Mouse (Mus musculus) liver, postnatal 0 days (tissue): Measurements from ENCODE around the gene Olfr1386. TPM values are rescaled to one million over a fixed set of nuclear protein-coding genes. Genes with fewer than 3 reads are reported as not detected.
"Not testable (repeated sequence)": the region's sequence is repeated elsewhere in the genome, so short reads cannot be mapped to it uniquely, and the experiment has no call there.

Experiments used
- ATAC-seq: fragments of 200-750 bp; cut with Nextera tagmentation; 2 replicates; pipeline ENCODE4 v1.8.0; 2017; ENCODE audit warnings: mild to moderate bottlenecking, moderate library complexity
- DNase-seq: peaks from one replicate; pipeline ENCODE4 v3.0.0-alpha.2; 2016
- H3K27ac ChIP-seq: fragments of 300-500 bp; sonication (generic); 2 replicates; pipeline ENCODE4 v1.5.1; 2014; ENCODE audit warnings: antibody characterized with exemption, moderate library complexity, mild to moderate bottlenecking, low read depth
- H3K27me3 ChIP-seq: fragments of 300-500 bp; sonication (generic); 2 replicates; pipeline ENCODE4 v1.6.1; 2014; ENCODE audit warnings: low read length, control low read depth, mixed read lengths; ENCODE audit not compliant: insufficient read depth
- H3K36me3 ChIP-seq: fragments of 300-500 bp; sonication (generic); replicated peaks from 2 replicates; pipeline ENCODE4 v1.6.1; 2014; ENCODE audit warnings: mild to moderate bottlenecking, control low read depth, low read length, moderate library complexity, mixed read lengths; ENCODE audit not compliant: insufficient read depth
- H3K4me1 ChIP-seq: fragments of 300-500 bp; sonication (generic); 2 replicates; pipeline ENCODE4 v1.6.1; 2014; ENCODE audit warnings: antibody characterized with exemption, mild to moderate bottlenecking, control low read depth; ENCODE audit not compliant: insufficient read depth
- H3K4me2 ChIP-seq: fragments of 300-500 bp; sonication (generic); 2 replicates; pipeline ENCODE4 v1.6.1; 2014; ENCODE audit warnings: low read depth, mild to moderate bottlenecking, low read length, moderate library complexity, mixed read lengths
- H3K4me3 ChIP-seq: fragments of 300-500 bp; sonication (generic); 2 replicates; pipeline ENCODE4 v1.5.1; 2014; ENCODE audit warnings: low read depth, low read length
- H3K9ac ChIP-seq: fragments of 300-500 bp; sonication (generic); replicated peaks from 2 replicates; pipeline ENCODE4 v1.6.1; 2014; ENCODE audit warnings: mild to moderate bottlenecking, moderate library complexity
- H3K9me3 ChIP-seq: fragments of 300-500 bp; sonication (generic); 2 replicates; pipeline ENCODE4 v1.6.1; 2016; ENCODE audit warnings: mild to moderate bottlenecking, control low read depth, low read length, mixed read lengths
- CTCF ChIP-seq: sonication (generic); IDR thresholded peaks from 2 replicates; pipeline ENCODE4 v1.5.1; 2016; ENCODE audit warnings: antibody characterized with exemption, low read depth
- EP300 ChIP-seq: IDR thresholded peaks from 2 replicates; pipeline ENCODE4 v1.6.1; 2016; ENCODE audit warnings: antibody characterized with exemption, low read depth, mild to moderate bottlenecking
- WGBS: fragments of 180-500 bp; shearing (Covaris S2); extraction: QIAGEN DNeasy Blood & Tissue Kit; methylation state at CpG from one replicate; pipeline ENCODE4 v1.1.7; 2014; ENCODE audit not compliant: insufficient replicate concordance; 5-methylcytosine and 5-hydroxymethylcytosine counted together
- polyA plus RNA-seq: library from polyadenylated mRNA; unstranded; fragments of >200 nt; fragmentation: Nextera tagmentation; extraction: Ambion mirVana; gene quantifications from 2 replicates; pipeline ENCODE4 v1.2.1, GENCODE M21; 2015

The Olfr1386 gene
- polyA plus RNA-seq, 1 experiment from 2014 or later = not detected

- 51% methylated on average over 4 of the region's 4 CpGs for WGBS
- H3K9me3 ChIP-seq = no peaks in the 10 kb centered on the region
- H3K9ac ChIP-seq = no peak overlapping the region
- ATAC-seq = no peak
- DNase-seq = no peak
- no peak overlapping the region for H3K27ac ChIP-seq
- H3K4me2 ChIP-seq = no peak overlapping the region
- no peaks in the 10 kb centered on the region for H3K36me3 ChIP-seq
- H3K4me3 ChIP-seq = no peak overlapping the region
- no peak for TF ChIP-seq CTCF
- no peak for TF ChIP-seq EP300
- H3K27me3 ChIP-seq = no peaks in the 10 kb centered on the region
- H3K4me1 ChIP-seq = no peaks in the 10 kb centered on the region
Measured at GRCm38 (mm10) chr11:49485973-49486372, 21.1 kb downstream of the Olfr1386 start.

- not testable (repeated sequence) for H3K27me3 ChIP-seq, H3K36me3 ChIP-seq, DNase-seq, H3K4me1 ChIP-seq, H3K9ac ChIP-seq, ATAC-seq, H3K9me3 ChIP-seq, H3K27ac ChIP-seq, H3K4me2 ChIP-seq, H3K4me3 ChIP-seq
- 52% methylated on average over 1 of the region's 1 CpGs for WGBS
Measured at GRCm38 (mm10) chr11:49488770-49489169, 23.9 kb downstream of the Olfr1386 start, which contains the start of gene Olfr1385. Gene Olfr1385 (plus strand): TSS chr11:49489070.

DNA sequence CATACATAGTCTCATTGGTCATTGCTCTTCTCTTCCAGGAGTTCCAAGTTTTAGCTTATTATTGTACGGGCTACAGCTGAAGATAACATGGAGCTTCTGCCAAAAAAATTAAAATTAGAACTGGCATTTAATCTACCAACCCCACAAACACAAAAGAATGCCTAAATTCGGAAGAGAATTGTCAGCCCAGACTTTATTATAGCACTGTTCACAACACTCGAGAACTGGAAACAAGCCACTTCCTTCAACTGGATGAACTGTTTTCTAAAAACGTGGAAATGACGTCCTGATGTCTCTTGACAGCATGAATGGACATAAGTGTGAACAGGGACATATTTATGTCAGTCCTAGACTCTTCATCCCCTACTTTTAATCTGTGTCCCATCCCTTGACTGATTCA is 53.2 kb downstream of the Olfr1386 start:
- Histone ChIP-seq H3K36me3 (no peaks in the 10 kb centered on the region), H3K9ac (no peak overlapping the region), H3K9me3 (no peaks in the 10 kb centered on the region), H3K27ac (no peak overlapping the region), H3K27me3 (no peaks in the 10 kb centered on the region), H3K4me3 (no peak overlapping the region), H3K4me1 (no peaks in the 10 kb centered on the region), H3K4me2 (no peak overlapping the region)
- TF ChIP-seq CTCF (no peak), EP300 (no peak)
- no peak for ATAC-seq
- WGBS = 57% methylated on average over 5 of the region's 5 CpGs
- no peak for DNase-seq

DNA sequence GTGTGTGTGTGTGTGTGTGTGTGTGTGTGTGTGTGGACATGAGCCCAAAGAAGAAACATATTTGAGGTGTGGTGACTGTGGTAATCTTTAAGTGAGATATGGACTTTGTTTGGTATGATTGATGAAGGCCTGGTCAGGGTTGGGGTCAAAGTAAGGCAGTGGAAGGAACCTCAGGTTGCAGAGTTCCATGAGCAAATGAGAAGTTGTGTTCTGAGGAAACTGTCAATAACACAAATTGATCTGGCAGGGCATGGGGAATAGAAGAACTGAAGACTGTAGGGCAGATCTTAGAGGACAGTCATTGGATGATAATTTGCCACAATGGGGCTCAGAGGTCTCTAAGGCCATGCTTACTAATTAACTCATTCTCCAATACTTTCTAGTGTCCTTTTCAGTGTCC is 54.5 kb downstream of the Olfr1386 start, which contains the start of gene Olfr1383:
Olfr1383 (plus strand) TSS at position 301 of the 400 bp plus-strand sequence.
- DNase-seq (no peak), ATAC-seq (no peak)
- H3K36me3 ChIP-seq = no peaks in the 10 kb centered on the region
- no peaks in the 10 kb centered on the region for H3K4me1 ChIP-seq
- TF ChIP-seq EP300 = no peak
- no peak within 1 kb of the TSS for H3K4me3 ChIP-seq
- H3K9me3 ChIP-seq = no peaks in the 10 kb centered on the region
- no peak within 1 kb of the TSS for H3K4me2 ChIP-seq
- no peak within 1 kb of the TSS for H3K9ac ChIP-seq
- H3K27ac ChIP-seq = no peak within 1 kb of the TSS
- H3K27me3 ChIP-seq = no peaks in the 10 kb centered on the region

Other genes starting within 250 kb of the Olfr1386 start
- 56.3 and 58.2 TPM in 2 replicates for gene Mgat1, start 220.9 kb upstream of the Olfr1386 start, polyA plus RNA-seq
- 0.05 and 0.07 TPM in 2 replicates for gene Olfr1393, start 186.7 kb upstream of the Olfr1386 start, polyA plus RNA-seq
- not detected in 2 replicates for gene Olfr1392, start 179.8 kb upstream of the Olfr1386 start, polyA plus RNA-seq
- not detected in 2 replicates for gene Olfr10, start 160.3 kb upstream of the Olfr1386 start, polyA plus RNA-seq
- not detected in 2 replicates for gene Olfr1391, start 142.3 kb upstream of the Olfr1386 start, polyA plus RNA-seq
- gene Olfr1390, start 129.9 kb upstream of the Olfr1386 start, polyA plus RNA-seq = not detected in 2 replicates
- not detected in 2 replicates for gene Olfr1389, start 42.0 kb upstream of the Olfr1386 start, polyA plus RNA-seq
- not detected in 2 replicates for gene Olfr1388, start 28.4 kb upstream of the Olfr1386 start, polyA plus RNA-seq
- gene Olfr1387, start 9.7 kb upstream of the Olfr1386 start, polyA plus RNA-seq = not detected in 2 replicates
- gene Olfr1385, start 24.0 kb downstream of the Olfr1386 start, polyA plus RNA-seq = not detected in 2 replicates
- gene Olfr1384, start 41.7 kb downstream of the Olfr1386 start, polyA plus RNA-seq = not detected in 2 replicates
- not detected in 2 replicates for gene Olfr1383, start 54.6 kb downstream of the Olfr1386 start, polyA plus RNA-seq
- not detected in 2 replicates for gene Olfr1382, start 63.2 kb downstream of the Olfr1386 start, polyA plus RNA-seq
- not detected in 2 replicates for gene Olfr1381, start 78.4 kb downstream of the Olfr1386 start, polyA plus RNA-seq
- gene Olfr1380, start 91.8 kb downstream of the Olfr1386 start, polyA plus RNA-seq = not detected in 2 replicates
- 4.3 and 4.9 TPM in 2 replicates for gene Flt4, start 144.2 kb downstream of the Olfr1386 start, polyA plus RNA-seq
- 0.25 and 0.33 TPM in 2 replicates for gene Scgb3a1, start 198.6 kb downstream of the Olfr1386 start, polyA plus RNA-seq
- 16.9 and 18.1 TPM in 2 replicates for gene Cnot6, start 247.7 kb downstream of the Olfr1386 start, polyA plus RNA-seq